Mouse (Mus musculus): ENCODE results near the gene Xrn2.

The Xrn2 gene

DNA sequence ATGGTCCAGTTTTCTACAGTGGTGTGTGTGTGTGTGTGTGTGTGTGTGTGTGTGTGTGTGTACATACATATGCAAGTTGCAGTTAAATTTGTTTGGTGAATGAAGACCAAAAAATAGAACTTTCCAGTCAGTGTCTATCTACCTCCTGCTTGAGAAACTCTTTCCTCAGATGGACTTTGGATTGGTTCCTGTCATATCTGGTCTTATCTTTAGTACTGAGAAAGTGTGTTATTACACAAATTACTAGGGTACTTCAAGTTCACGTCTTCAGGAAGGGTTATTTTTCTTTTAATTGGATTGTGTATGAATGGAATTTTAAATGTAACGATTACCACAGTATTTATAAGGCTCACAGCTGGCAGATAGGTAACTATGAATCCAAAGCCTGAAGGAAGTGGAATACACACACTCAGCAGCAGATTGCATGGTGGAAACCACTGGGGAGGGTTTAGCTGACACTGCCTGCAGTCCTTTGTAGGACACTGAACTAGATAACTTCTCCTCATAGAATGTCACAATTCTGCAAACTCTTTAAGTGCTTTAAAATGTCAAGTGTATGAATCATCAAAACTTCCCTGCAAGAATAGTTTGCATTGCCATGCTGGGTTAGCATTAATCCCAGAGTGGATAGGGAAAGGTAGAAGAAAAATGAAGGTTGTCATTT lies 40.6 kb downstream of the Xrn2 start:
- no peak for DNase-seq (ENCODE audit: low read depth, low spot score)

DNA sequence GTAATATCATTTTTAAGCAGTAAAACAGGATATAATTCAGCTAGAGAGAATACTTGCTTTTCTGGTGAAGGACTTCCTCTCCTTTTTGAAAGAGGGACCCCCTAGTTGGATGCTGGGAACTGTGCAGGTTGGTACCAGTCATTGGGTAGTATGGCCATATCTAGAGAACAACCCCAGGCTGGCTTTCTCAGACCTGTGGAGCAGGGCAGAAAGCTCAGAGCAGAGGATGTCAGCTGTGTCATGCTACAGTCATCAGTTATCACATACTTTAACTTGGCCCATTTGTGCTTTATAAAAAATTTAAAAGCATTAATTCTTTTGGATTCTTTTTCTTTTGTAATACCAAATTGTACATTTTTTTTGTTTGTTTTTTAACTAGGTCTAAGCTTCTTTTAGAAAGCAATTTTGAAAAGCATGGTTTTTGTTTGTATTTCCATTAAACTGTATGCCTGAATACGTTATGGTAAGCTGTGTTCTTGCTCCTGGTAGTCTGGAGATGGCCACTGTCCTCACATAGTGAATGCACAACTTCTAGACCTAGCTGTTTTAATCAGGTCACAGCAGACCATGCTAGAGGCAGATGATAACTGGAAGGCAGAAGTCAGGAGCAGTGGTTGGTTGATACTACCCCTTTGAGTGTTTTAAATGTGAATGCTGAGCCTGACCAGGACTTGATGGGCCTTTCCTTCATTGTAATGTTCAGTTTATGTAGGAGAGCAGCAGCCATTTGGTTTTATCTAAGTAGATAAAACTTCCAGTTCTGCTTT lies 54.9 kb downstream of the Xrn2 start:
- no peak for DNase-seq (ENCODE audit: low read depth, low spot score)

DNA sequence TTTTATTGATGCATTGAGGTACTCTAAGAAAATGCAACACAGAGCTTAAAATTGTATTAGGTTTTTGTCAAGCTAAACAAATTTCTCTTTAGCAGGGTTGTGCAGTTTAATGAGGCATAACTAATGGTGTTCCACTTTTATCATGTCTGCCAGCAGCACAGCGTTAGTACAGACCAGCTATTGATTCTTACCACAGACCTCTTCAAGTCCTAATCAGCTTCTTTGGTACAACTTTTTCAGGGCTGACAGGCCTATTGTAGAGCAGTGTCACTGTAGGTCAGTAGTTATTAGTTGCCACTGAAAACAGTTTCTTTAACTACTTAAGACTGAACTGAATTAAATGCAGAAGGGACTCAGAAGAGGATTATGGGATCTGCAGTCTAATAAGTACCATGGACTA lies 56.3 kb downstream of the Xrn2 start:
- no peak for DNase-seq (ENCODE audit: low read depth, low spot score)

DNA sequence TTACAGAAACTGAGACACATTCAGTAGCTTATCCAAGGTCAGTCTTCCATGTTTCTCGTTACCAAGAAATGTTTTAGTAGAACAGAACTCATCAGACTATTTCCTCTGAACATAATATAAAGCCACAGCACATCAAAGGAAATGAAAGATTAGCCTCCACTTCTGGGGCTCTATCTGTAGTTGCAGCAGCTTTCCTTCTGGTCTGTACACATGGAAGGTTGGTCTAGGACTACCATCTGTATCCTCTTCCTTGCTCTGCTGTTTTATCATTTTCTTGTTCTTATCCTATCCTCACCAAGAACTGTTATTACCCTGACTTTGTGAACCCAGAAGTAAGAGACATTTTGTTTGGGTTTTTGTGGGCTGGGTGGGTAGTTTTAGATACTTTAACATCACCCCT lies 57.5 kb downstream of the Xrn2 start:
- no peak for DNase-seq (ENCODE audit: low read depth, low spot score)

DNA sequence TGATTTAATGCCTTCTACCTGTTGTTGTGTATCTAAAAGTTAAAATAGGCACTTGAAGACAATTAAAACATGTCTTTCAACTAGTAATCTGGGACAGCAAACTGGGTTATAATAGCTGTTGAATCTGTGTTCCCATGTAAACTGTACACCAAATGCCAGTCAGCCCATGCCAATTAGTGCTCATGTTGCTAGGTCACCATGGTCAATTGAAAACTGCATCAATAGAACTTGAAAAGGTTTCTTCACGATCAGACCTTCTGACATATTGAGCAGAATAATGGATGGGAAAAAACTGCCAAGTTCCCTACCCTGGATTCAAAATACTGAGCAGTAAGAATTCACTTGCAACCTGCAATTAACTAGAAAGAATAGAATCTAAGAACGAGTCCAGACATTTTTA lies 61.2 kb downstream of the Xrn2 start:
- DNase-seq (ENCODE audit: low read depth, low spot score), result no peak

DNA sequence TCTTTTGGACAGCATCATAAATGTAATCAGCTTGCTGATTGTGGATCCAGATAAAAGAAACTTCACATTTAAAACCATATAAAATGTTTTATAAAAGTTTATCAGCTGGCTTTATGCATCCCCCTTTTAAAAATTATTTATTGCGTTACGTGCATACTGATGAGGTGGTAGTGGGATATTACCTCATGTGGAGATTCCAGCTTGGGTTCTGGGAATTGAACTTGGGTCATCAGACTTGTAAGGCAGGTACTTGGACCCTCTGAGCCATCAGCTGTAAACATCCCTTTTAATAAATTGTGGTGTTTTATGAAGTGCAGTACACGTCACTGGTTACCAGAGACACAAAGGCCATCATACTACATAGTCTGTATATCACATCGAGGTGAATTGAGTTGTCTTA lies 61.6 kb downstream of the Xrn2 start:
- no peak for DNase-seq (ENCODE audit: low read depth, low spot score)

DNA sequence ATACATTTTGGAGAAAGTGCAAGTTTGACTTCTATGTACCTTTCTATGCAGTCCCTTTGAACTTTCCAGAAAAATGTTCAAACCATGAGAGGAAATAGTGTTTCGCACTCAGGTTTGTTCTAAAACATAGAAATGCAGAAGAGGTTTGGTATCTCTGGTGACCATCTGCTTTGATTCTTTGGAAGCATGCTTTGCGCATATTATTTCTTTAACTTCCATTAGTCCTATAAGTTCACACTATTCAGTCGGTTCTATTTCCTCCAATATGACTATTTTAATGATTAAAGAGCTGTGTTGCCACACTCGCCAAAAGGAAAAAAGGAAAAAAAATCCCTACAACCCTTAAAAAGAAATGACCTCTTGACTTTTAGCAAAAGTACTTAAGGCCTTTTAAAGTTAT lies 69.6 kb downstream of the Xrn2 start:
- DNase-seq (ENCODE audit: low read depth, low spot score), result no peak

DNA sequence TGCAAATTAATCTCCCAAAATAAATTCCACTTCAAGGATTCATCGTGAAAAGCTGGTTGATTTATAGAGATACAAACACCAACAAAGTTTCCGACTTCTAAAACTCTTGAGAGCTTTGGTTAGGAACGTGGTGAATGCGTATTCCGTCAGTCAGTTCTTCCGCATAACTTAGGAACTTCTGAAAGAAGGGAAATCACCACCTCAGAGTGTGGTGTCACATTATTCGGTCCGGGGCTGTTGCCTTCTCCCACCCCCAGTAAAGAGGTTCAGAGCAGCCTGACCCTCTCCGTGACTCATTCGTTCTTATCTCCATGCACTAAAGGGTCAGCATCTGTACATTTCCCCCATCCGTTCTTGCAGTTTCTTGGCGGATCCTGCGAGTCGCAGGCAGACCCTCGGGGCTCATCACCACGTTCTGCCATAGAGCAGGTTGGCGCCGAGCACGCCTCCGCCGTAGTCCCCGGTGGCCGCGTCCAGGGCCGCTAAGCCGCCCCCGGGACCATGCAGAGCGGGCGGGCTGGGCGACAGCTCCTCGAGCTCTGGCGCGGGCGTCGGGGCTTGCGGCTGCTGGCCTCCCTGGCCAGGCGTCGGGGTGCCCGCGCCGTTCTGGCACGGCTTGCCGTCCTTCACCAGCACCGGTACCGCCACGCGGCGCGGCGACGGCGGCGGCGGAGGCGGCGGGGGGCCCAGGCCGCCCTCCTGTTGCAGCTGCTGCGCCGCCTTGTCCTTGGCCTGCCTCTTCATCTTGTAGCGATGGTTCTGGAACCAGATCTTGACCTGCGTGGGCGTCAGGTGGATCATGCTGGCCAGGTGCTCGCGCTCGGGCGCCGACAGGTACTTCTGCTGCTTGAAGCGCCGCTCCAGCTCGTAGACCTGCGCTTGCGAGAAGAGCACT lies 70.9 kb downstream of the Xrn2 start:
- no peak for DNase-seq (ENCODE audit: low read depth, low spot score)

DNA sequence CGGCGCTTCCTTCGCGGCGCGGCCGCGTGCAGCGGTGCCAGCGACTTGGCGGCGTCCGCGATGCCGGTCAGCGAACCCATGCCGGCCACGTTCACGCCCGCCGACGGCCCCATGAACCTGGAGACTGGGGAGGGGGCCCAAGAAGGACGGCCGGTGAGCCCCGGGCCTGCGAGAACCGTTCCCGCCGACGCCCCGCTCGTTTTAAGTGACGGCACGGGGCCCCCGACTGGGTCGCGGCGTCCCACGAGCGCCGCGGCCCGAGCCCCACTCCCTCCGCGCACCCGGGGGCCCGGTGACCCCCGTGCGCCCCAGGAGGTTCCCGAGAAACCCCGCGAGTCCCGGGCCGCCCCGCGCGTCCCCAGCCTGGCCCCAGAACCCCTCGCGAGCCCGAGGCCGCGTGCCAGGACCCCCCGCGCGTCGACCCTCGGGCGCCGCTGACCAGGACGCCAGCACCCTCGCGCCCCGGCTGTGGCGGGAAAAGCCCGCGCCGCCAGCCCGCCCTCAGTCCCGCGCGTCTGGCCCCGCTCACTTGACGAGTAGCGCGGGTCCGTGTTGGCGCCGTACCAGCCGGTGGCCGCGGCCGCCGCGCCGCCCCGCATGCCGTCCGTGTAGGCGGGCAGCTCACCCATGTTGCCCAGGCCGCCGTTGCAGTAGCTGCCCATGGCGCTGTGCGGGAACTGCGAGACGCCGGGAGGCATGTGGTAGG lies 71.7 kb downstream of the Xrn2 start:
- DNase-seq (ENCODE audit: low read depth, low spot score), result no peak

DNA sequence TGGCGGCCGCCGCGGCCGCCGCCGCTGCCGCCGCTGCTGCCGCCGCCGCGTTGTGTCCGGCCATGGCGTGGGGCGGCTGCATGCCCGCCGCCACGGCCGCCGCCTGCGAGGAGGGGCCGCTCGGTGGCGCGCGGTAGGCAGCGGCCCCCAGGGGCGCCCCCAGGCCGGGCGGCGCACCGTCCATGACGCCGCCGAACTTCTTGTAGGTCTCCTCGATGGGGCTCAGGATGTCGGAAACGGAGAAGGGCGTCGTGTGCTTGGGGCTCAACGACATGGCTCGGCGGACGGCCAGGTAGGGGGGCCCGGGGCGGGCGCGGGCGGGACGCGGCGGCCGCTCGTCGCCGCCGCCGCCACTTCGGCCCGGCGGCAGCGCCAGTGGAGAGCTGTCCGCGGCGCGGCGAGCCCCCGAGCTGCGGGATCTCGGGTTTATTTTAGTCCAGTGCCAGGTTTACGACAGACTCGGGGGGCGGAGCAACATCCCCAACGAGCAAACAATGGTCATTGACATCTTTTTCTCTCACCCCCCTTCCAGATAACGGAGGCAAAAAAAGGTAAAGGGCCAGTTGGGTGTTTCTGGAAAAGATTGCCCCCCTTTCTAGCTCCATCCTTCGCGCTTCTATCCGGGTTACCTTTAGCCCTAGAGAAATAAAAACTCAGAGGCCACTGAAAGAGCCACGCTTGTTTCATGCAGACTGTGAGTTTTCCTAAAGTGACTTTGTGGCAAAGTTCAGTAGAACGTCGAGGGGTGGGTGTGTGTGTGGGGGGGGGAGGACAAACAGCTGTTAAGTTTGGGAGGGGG lies 72.5 kb downstream of the Xrn2 start, which contains the start of gene Nkx2-4:
TSS of gene Nkx2-4 (minus strand) at position 374 of the 799 bp plus-strand sequence.
- DNase-seq (ENCODE audit: low read depth, low spot score), result no peak

DNA sequence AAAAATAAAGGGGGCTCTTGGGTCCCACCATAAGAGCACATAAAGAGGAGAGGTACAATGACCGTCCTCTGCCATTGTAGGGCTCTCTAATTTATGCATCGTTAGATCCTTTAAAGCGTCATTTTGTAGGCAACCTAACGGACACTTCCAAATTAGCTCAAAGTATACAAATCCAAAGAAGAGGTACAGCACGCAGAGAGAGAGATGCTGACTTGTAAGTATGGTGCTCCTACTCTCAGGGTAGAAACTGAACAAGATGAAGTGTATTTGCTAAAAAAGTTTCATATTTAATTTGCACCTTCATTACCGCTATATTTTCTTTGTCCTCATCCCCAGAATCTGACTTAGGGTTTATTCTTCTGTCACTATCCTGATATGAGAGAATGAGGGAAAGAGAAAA lies 73.1 kb downstream of the Xrn2 start:
- DNase-seq (ENCODE audit: low read depth, low spot score), result no peak

DNA sequence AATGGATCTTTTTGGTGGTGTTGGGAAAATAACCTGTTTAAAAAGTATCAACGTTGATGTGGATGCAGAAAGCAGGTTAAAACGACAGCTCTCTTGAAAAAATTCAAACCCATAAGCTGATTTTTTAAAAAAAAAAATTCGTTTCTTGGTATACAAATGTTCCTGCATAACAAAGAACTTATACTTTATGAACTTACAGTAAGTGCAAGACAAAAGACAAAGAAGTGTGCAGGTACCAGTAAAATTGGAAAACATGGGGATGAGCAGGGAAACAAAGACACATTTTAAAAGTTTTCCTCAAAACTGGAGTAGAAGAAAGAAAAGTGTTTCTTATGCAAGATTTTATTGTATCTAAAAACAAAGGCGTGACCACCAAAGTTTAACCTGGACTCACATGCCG lies 73.6 kb downstream of the Xrn2 start:
- DNase-seq (ENCODE audit: low read depth, low spot score), result no peak

DNA sequence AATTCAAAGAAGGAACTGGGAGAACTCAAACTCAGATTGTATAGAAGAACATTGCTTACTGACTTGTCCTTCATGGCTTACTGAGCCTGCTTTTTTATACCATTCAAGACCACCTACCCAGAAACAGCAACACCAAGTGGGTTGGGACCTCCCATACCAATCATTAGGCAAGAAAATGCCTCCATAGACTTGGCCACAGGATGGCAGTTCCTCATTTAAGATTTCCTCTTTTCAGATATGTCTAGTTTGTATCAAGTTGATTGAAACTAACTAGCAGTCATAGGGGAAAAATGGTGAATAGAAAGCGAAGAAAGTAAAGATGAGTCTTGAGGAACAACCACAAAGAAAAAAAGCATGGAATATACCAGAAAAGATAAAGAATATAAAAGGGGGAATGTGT lies 106.9 kb downstream of the Xrn2 start:
- DNase-seq (ENCODE audit: low read depth, low spot score), result no peak

DNA sequence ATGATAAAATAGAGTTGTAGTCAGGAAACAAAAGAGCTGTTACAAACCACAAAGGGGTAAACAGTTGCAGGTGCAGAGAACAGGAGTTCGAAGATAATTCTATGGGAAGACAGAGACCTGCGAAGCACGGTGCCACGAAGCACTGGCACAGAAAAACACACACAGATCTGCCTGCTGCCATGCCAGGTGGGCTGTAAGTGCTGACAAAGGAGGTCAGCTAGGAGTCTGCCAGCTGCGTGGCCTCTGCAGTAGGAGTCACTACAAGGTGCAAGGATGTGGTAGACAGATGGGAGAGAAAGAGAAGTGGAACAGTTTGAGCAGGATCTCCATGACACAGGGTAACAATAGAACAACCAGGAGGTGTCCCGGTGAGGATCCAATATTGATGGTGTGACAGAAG lies 114.6 kb downstream of the Xrn2 start:
- DNase-seq (ENCODE audit: low read depth, low spot score), result no peak

All from 3T3-L1 (cell line).